Mouse (Mus musculus) cerebellum, postnatal 14 days (tissue): ENCODE results near the gene Serinc5.
A peak's percentile ranks its signal among the peaks of the same experiment; 100 is the strongest.

Experiments
- DNase-seq, 2 experiments: peaks; one replicate each; pipeline ENCODE4 v3.0.0; 2021; ENCODE audit warnings: mixed read lengths in 2 of 2

Serinc5 gene

GRCm38 (mm10) chr13:92706342-92707061, 95.6 kb downstream of the Serinc5 start:
- DNase-seq = no peak

DNA sequence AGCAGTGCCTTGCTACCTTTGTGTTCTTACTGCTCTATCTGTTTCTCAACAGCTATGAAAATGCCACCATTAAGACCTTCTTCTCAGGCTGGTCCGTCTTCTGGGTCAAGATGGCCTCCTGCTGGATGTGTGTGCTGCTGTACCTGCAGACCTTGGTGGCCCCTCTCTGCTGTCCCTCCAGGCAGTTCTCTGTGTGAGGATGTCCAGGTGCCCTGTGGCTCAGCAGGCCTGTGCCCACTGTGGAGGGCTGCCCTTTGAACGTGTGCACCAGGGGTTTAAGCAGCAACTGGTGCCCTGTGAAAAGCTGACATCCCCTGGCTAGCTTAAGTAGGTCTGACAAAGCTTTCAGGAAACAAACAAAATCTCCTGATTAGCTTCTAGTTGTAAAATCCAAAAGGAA, 97.0 kb downstream of the Serinc5 start:
- no peak for DNase-seq

- no peak for DNase-seq
Observed at GRCm38 (mm10) chr13:92708466-92708865, 97.6 kb downstream of the Serinc5 start.

DNA sequence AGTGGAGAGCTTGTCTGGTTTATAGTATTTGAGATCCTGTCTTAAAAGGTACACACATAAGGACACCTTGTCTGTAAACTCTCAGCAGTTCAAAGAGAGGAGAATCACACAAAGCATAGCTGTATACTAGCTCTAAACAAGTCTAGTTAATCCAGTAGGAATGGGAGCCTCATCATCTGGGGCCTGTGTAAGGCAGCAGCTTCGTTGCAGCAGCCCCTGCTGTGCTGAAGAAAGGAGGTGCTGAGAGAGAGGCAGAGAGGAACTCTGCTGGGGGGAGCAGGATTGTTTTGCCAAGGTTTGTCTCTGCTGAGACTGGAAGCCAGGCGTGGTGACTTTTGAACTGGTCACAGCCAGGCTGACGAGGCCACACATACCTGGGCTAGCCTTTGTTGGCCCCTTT, 98.6 kb downstream of the Serinc5 start:
- DNase-seq = no peak

GRCm38 (mm10) chr13:92710361-92710760, 99.5 kb downstream of the Serinc5 start:
- DNase-seq = no peak

DNA sequence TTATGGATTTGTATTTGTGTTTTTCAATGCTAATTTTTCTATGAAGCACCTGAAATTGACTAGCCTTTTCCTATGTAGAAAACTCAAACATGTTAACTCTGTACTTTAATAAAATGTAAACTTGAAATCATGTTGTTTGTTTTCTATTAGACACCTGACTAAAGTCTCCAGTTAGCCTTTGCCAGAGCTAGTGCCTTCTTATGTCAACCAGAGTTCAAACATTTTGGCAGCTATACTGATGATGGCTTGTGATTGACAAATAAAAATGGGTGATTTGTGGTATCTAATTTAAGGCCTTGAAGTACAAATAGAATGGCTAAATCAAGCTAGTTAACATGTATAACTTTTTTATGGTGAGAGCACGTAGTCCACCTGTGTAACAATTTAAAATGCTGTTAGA, 100.9 kb downstream of the Serinc5 start:
- no peak for DNase-seq

- no peak for DNase-seq
Observed at GRCm38 (mm10) chr13:92712619-92713018, 101.7 kb downstream of the Serinc5 start.

- no peak for DNase-seq
Observed at GRCm38 (mm10) chr13:92717851-92718665, 107.2 kb downstream of the Serinc5 start.

DNA sequence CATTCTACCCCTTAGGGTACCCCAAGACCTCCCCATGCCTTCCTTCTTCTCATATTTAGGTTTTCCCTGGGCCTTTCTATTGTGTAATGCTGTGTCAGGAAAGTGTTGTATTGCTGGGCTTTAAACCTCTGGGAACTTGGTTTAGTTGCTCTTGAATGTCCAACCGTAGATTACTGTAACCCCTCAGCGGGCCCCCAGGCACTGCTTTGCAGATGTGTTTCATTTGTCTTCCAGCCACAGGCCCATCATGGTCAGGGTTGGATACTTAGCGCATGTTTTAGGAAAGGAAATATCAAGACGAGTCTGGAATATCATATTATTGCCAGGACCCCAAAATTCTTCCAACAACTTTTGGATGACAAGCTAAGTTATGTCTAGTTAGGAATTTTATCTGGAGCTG, 110.1 kb downstream of the Serinc5 start:
- no peak for DNase-seq

GRCm38 (mm10) chr13:92722389-92722788, 111.5 kb downstream of the Serinc5 start:
- DNase-seq = no peak

DNA sequence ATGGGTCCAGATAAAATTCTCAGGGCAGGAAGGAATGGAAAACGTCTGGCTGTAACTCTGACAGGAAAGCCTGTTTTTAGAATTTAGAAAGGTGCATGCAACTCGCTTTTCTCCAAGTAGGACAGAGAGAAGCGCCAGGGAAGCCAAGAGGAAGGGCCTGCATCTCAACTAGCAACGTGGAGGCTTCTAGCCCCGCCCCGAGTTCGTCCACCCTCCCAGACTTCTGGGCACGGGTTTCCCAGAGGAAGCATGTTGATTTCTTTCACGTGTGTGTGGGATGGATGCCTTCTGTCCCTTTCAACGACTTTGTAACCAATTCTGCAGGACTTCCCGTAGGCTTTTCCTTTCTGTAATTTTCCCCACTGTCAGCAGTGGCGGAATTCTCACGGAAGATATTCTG, 118.9 kb downstream of the Serinc5 start:
- no peak for DNase-seq

DNA sequence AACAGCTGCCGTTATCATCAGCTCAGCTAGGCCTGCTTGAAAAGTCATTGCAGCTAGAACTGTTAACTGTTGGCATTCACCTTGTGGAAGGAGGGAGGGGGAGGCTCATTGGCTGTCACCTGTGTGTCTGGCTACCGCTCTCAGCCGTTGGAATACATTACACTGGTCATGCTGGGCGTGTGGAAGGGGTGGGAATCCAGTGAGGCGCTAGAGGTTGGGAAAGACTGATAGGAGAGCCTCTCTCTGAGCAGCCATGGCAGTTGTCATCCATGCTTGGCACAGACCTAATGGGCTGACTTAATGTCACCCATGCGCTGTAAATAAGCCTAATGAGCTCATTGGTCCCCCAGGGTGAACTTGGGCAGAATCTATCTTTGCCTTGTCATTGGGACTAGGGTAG, 120.9 kb downstream of the Serinc5 start:
- DNase-seq = peak; percentile 64 to 66

DNA sequence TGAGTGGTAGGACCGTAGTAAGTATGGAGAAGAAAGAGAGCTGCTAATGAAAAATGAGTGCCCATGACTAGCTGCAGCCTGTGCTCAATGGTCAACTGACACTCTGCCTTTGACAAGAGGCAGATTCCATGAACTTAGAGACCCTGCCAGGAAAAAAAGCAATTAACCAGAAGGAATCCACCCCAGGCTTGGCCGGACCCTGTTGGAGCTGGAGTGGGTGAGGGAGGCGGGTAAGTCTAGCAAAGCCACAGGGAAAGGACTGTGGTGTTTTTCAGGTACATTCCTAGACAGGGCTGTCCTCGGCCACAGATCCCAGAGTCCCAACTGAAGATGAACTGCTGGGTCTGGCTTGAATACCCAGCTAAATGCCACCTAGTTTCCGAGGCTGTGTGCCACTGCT, 121.9 kb downstream of the Serinc5 start:
- peak in 1 of 2 experiments; percentile 59 for DNase-seq

DNA sequence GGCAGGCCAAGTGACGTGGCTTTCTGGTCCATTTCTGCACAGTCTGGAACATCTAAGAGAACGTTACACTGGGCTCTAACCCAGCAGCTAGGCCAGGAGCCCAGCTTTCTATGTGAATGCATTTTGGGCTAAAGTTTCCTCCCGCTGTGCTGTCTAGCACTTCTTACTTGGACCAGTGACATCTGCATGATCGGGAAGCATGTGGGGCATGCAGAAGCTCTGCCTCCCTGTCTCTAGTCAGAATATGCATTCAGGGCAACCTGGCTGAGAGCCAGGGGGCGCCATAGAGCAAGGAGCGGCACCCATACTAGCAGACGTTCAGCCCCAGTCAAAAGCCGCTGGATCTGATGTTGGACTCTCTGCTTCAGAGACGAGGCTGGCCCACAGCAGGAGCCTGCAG, 122.4 kb downstream of the Serinc5 start:
- DNase-seq = peak; percentile 81 to 82

DNA sequence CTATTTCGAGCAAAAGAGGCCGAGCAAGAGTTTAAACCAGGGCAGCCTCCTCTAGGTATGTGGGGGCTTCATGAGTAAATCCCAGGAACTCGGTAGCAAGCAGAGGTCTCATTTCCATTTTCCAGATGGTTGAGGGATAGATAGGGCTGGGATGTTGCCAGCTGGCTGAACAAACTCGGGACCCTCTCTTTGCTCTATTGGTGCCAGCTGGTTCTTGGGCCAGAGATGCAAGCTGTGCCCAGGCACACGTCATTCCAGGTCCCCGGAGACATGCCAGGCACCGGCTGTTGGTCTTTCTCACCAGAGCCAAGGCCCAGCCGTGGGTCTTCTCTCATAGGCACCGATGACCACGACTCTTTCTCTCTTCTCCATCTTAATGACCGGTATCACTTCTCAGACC, 122.8 kb downstream of the Serinc5 start:
- peak; percentile 89 to 90 for DNase-seq

DNA sequence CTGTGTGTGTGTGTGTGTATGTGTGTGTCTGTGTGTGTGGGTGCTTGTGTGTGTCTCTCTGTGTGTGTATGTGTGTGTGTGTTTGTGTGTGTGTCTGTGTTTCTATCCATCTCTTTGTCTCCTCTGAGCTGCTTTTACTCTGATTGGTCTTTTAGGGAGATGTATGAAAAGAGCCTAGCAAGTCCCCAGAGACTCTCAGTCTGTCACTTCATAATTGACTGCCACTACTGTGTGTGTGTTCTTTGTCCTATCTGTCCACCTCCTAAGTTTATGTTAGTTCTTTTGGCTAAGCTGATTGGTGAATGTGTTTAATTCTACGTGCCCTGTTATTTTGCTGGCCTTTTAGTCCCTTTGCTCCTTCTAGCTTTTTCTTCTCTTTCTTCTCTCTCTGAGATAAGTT, 124.8 kb downstream of the Serinc5 start:
- DNase-seq = no peak

DNA sequence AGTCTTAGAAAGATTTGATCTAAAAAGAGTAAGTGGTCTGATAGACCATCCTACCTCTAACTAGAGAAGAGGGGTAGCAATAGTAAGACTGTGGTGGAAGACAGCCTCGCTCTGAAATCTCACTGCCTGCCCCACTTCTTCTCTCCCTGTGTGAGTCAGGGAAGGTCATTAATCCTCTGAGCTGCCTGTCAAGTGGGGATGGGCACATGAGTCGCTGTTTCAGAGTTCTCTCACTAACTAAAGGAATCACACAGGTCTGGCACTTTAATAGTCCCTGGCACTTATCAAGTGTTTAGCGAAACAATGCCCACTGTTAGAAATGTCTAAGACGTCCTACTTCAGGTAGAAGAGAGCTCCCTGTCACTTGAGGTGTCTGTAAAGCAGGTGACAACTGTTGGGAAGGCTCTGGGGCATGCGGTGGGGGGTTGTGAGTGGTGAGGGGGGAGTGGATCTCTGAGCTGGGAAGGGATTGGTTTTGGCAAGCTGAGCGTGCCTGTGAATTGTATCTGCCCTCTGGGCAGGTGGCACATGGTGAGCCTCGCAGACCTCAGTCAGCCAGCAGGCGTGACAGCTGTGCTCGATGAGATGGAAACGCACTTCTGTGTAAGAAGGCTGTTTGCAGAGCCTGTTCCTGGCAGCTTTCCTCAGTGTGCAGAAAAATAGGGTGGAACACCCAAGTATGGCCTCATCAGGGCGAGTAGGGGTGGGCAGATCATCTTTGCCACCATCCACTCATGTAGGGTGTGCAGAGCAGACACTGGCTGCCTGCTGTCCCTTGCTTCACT, 125.8 kb downstream of the Serinc5 start:
- DNase-seq = peak; percentile 73 to 81

DNA sequence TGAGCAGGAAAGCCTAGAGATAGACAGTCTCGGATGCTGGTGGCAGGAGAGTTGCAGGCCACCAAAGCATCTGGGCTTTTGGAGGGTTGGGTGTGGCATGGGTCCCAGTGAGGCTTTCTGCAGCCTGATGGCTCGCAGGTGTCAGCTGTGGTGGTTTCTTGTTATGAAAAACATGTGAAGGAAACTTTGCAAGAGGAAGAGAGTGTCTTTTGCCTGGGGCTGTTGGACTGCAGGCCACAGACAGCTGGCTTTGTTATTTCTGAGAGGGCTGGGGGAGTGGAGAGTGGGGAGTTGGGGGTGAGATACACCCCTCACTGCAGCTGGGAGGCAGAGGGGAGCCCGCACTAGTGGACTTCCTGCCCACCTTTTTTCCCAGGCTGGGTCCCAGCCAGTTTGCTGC, 127.9 kb downstream of the Serinc5 start:
- no peak for DNase-seq

DNA sequence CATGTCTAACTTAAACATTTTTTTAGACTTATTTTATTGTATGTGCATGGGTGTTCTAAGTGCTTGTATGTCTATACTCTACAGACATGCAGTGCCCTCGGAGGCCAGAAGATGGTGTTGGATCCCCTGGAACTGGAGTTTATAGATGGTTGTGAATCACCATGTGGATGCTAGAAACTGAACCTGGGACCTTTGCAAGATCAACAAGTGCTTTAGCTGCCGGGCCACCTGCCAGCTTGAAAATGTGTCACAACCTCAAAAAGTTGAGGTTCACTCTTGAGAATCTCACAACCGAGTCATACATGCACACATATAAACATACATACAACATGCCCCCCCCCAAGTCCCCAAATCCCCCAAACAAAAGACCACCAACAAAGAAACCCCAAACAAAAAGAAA, 129.0 kb downstream of the Serinc5 start:
- DNase-seq = no peak

GRCm38 (mm10) chr13:92740671-92741270, 129.9 kb downstream of the Serinc5 start:
- DNase-seq = peak; percentile 55 to 61

DNA sequence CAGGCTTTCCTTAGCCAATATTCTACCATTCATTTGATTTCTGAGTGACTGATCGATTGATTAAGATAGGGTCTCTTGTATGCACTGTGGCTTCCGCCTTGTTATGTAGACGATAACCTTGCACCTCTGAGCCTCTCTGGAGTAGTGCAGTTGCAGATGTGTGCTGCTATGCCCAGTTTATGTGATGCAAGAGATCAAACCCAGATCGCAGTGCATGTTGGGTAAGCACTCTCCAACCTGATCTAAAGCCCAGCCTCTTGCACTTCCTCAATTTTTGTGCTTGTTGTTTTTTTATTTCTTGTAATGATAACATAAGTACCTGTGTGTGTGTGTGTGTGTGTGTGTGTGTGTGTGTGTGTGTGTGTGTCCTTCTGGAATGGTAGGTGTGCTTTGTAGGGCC, 132.0 kb downstream of the Serinc5 start:
- DNase-seq = no peak

GRCm38 (mm10) chr13:92743337-92743736, 132.4 kb downstream of the Serinc5 start:
- DNase-seq = no peak

DNA sequence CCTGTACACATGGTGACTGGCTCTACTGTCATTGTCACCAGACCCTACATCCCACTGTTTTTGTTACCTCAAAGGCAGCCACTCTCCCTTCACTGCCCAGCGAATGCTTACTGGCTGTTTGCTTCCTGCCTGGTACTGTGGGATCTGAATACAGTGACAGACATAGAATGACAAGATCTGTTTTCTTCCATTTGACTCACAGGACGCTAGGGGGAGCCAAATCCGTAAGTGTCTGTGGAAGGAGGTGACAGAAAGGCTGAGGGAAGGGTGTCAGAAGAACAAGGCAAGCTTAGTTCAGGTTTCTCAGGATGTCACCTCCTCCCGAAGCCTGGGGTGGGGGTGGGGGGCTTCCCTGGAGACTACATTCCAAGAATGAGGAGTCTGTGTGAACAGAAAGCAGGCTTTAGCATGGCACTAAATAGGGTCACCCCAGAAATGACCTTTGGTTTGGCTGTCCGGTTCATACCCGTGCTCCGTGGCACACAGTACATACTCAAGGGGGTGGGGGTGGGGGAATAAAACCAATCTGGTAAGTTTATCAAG, 140.2 kb downstream of the Serinc5 start:
- peak; percentile 89 to 90 for DNase-seq
